Mouse (Mus musculus) 3134 (cell line): Measurements from ENCODE around the gene Zfp788.
"Not testable (repeated sequence)": the region's sequence is repeated elsewhere in the genome, so short reads cannot be mapped to it uniquely, and the experiment has no call there.

Experiments
- DNase-seq: peaks from one replicate; pipeline ENCODE4 v3.0.0-alpha.2; 2011; ENCODE audit warnings: low spot score; ENCODE audit not compliant: insufficient read length; ENCODE audit errors: extremely low read depth

Gene Zfp788

DNA sequence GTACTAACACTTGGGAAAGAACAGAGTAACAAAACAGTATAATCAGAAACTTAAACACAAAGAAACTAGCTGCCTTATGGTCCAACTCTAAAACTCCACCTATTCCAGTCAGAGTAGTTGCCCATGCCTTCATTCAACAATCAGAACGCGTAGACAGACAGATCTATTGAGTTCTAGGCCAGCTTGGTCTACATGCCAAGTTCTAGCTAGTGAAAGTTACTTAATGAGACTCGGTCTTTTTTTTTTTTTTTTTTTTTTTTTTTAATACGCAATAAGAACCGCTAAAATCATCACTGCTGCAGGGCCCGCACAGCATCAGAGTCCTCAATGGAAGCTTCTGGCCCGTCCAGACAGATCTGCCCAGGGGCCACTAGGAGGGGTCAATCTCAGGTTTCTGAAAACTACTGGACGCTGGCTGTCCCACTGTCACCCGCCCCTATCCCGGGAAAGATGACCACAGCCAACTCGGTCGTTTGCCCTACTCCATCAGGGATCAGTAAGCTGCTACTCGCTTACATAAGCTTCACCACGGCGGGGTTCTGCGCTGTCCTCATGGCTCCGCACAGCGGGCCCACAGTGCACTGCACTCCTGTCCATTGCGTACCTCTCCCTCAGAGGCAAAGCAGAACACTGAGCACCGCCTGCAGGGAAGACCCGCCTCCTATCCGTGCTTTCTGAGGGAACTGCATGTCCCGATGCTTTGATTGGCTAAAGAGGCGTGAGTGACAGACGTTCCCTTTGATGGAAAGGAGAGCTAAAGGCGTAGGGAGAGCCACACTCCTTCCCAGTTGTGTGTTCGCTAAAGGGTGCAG is at the start of gene Zfp788:
Gene Zfp788 (plus strand): TSS at position 795 of the 812 bp plus-strand sequence.
- peak; percentile 93 for DNase-seq

DNA sequence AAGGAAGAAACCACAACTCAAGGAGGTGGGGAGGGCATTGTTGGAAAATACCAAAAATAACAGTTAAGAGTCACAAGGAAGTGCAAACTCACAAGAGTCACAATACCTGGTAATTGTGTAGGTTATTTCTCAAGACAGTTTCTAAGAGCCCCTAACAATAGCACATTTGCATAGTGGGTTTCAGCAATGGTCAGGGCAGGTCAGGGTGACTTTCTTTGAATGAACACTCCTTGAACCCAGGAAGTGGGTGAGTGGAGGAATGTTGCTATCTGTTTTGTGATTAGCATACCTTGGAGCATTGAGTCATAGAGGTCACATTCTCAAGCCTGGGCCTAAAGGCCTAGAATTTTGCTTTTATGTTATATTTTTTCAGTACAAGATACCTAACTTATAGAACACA is 45.2 kb upstream of the Zfp788 start:
- not testable (repeated sequence) for DNase-seq

DNA sequence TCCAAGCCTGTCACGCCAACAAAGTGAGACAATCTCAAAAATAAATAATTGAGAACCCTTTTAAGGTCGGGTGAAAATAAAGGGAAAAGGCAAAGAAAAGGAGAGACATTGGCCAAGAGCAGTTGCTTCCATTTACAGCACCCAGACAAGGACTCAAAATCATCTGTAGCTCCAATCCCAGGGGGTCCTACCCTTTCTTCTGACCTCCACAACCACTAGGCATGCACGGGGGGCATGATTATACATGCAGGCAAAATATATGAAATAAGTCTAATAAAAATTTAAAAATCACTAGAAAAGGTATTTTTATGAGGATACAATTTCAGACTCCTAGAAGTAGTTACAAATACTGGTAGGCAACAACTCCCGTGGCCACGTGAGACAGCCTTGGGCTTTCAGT is 34.4 kb upstream of the Zfp788 start:
- no peak for DNase-seq

DNA sequence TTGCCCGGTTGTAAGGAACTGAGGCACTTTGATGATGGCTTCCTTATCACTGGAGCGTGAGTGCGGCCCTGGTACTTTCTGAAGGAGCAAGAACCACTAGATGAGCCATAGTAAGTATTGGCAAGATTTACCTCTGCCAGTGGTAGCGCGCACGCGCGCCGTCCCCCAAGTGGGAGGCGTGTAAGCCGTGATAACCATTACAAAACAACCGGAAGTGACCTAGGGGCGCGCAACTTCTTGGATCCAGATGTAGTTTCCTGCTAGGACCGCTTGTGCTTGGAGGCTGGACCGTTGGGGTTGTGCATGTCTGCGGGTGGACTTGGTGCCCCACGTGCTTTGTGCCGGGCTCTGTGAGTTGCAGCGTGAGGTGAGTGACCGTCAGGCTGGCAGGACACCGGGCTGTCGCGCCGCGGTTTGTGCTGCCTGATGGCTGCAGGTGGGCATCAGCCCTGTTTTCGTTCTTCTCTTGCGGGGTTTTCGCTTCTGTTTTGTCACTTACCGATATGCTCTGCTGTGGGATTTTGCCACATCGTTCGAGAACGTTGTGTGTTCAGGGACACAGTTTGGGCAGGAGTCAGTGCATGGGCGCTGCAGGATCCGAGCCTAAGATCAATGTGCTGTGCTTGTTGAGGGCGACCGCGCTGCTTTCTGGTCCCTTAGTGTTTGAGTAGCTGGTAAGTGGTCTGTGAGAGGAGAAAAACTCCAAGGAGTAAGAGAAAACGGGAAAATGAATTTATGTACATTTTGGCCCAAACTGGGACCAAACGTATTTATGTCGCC is 33.8 kb upstream of the Zfp788 start, which contains the start of gene 2610021A01Rik:
Gene 2610021A01Rik (plus strand): TSS at position 197 of the 780 bp plus-strand sequence.
- peak; percentile 90 for DNase-seq

DNA sequence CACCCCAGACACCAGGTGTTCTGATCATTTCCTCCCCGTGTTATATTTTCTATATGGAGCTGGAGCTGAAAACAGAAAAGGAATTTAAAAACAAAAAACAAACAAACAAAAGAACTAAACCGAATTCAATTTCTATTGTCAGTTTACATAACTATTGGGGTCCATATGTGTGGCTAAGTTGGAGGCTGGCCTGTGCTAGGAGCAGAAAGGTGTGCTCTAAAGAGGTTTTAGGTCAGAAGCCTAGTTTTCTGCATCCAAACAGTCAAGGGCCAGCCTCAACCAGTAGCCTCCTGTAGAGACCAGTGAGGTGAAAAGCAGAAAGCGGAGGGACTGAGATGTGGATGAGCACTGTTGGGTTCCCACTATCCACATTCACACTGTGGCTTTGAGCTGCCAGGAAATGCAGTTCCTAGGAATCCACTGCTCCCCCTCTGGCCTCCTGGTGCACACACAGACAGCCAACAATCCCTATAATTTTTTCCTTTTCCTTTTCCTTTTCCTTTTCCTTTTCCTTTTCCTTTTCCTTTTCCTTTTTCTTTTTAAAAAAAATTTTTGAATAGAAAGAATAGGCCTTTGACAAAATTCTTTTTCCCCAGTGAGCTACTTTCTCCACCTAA is 33.0 kb upstream of the Zfp788 start:
- DNase-seq = no peak

DNA sequence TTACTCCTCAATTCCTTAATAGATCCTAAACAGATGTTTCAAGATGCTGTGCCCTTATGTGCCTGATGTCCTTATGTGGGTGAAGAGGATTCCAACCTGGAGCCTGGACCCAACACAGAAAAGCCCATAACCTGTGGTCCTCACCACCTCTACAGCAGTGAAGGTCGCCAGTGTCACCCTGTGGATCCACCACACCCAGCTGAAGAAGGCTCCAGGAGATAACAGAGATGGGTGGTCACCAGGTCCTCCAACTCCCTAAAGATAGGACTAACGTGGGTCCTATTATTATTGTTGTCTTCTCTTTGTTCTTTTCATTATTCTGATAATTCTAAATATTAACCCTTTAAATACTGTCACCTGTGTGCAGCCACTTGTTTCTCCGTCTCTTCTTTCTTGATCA is 21.3 kb upstream of the Zfp788 start:
- no peak for DNase-seq

DNA sequence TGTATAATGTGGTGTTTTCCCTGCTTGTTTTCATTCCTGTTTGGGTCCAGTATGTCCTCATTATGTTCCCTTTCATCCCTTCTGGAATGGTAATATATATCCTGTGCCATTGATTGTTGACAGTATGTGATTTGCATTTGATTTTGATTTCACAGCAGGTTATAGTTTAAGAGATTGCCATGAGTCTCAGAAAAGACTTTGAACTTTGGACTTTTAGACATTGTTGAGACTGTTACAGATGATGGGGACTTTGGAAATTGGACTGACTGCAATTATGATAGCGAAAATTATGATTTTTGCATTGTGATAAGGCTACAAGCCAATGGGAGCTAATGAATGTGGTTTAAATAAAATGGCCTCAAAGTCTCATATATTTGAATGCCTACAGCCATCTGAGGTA is 16.8 kb upstream of the Zfp788 start:
- DNase-seq = not testable (repeated sequence)

DNA sequence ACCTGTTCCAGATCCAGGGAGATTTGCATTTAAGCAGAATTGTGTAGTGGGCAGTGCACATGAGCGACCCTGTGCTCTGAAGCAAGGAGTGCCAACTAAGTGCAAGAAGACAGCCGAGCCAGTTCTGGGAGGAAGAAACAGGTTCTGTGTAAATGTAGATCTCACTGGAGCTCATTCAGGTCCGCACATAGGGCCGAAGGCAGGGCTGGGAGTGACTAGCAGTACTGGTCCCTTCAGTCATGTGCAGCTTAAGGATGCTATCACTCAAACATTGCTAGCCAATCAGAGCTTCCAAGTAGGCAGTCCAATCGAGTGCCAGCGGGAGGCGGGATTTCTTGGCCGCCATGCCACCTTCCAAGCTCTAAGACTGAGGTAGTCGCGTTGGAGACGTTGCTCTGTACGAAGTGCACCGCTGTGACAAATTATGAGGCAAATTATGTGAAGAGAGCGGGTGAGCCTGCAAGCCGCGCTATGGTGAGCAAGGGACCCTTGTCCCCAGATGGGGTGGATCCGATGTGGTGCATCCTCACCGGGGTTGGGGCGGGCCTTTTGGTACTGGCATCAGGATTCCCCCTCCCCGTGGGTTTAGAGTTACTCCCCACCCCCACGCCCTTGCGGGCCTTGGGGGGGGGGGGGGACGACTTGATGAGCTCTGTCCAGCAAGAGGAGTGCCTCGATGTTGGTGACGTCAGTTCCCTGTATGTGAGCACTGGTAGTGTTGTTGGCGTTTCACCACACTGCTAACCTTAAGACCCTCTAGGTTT is 400 bp downstream of the Zfp788 start:
- DNase-seq = peak; percentile 91

DNA sequence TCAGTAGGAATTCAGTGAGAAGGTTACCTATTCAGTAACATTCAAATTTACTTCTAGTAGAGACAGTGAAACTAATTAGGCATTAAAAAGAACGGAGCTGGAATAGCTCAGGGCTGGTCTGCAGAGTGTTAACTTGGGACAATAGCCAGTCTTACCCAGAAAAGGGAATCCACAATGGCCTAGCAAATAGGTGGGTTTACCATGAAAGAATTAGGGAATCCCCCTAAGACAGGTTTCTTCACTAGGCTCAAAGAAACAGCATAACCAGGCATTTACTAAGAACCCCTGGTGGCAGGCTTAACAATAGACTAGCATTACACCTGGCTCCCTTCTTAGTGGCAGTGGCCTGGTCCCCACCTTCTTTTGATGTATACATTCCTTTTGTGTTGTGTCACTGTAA is 41.3 kb downstream of the Zfp788 start:
- not testable (repeated sequence) for DNase-seq
